Mouse (Mus musculus) urinary bladder, postnatal 25 days (tissue): ENCODE data around the gene Wfdc8.
"Not testable (repeated sequence)": the region's sequence is repeated elsewhere in the genome, so short reads cannot be mapped to it uniquely, and the experiment has no call there.

ENCODE experiments used
- DNase-seq: peaks from one replicate; pipeline ENCODE4 v3.0.0; 2022; ENCODE audit warnings: low spot score

Wfdc8 gene

DNA sequence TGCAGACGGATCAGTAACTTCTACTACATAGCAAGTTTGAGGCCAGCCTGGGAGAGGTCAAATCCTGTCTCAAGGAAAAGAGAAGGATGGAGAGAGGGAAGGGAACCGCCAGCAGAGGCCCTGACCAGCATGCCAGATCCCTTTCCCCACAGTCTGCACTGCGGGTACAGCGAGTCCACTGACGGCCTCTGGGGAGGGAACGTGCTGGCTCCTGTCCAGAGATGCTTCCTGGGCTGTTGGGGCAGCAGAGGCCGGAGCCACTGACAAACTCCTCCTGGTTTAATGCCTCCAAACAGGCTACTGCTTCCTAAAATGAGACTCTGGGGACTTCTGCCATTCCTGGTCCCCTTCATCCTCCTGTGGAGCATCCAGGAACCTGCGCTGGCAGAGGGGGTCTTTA is at the start of gene Wfdc8, which contains the start of gene Wfdc6b:
Gene Wfdc8 (minus strand): TSS at position 156 of the 400 bp plus-strand sequence.
Gene Wfdc6b (plus strand): TSS at position 52 of the 400 bp plus-strand sequence.
- DNase-seq = peak; percentile 14

DNA sequence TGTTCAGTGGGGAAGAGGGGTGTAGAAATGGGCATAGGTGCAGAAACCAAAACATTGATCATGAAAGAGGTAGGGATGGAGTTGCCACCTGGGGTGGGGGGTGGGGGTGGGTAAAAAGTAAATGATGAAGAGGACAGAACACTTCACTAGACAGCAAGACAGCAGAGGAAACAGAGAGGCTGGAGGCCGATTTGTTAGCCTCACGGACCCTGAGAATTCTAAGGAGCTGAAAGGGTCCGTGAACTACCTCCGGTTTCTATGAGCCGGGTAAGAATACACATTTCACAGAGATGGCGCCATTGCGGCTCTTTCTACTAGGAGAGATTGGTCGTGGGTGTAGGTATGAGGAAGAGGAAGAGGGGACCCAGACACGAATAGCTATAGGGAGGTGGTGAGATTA is 43.1 kb upstream of the Wfdc8 start, which contains the start of gene Wfdc9:
Gene Wfdc9 (minus strand): TSS at position 101 of the 400 bp plus-strand sequence.
- no peak for DNase-seq

DNA sequence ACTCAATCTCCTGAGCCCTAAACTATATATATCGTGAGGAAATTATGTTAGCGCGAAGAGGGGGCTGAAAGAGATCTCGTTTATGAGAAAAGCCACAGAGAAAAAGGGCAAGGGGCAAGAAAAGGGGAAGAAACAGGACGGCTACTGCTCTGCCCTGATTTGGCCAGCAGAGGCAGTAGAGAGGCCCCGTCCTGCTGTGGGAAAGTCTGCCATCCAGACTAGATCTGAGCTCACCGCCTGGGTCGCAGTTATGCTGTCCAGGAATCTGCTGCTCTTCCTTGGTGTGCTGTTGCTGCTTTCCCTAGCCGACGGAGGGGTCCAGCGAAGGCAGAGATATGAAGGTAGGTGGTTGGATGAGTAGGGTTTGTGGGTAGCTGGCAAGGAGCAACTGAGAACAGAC is 42.4 kb upstream of the Wfdc8 start, which contains the start of gene Wfdc10:
Gene Wfdc10 (plus strand): TSS at position 189 of the 400 bp plus-strand sequence.
- peak; percentile 26 for DNase-seq

DNA sequence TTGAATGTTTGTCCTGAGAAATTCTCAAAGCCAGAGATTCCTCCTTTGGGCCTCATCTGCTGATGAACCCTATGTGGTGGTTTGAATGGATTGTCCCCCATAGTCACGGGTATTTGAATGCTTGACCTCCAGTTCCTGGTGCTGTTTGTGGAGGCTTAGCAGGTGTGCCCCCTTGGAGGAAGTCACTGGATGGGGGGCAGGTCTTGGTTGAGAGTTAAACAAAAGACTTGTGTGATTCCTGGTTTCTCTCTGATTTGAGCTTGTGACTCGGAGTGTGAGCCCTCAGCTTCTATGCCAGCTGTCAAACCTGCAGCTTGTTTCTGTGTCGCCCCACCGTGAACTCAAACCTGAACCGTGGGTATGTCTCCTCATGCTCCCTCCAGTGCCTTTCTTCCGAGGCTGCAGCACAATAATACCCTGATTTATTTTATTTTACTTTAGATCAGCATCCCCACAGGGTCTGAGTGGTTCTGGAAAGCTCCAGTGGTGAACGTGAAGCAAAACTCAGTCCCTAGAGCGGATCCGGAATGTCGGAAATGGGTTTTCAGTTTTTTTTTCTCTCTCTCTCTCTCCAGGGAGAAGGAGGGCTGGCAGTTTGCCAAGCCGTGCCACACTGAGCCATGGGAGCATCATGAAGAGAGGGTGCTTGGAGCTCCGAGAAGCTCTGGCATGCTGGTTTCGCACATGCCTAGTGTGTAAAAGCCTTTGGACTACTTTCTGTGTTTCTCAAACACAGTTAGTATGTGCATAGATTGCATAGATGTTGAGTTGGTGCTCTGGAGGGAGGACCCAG is 28.7 kb upstream of the Wfdc8 start:
- no peak for DNase-seq

DNA sequence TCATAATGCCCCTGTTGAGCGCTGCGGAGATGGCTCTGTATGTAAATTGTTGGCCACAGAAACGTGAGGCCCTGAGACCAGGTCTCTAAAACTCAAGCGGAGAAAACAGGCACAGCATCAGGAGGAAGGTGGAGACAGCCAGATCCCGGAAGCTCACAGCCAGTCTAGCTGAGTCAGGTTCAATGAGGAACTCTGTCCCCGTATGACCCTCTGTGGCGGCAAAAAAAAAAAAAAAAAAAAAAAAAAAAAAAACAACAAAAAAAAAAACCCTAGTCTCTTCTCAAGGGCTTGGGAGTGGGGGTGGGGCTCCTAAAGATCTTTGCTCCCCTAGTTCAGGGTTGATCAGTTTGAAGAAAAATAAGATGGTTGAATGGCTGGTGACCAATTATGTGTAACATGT is 27.7 kb upstream of the Wfdc8 start:
- DNase-seq = no peak

DNA sequence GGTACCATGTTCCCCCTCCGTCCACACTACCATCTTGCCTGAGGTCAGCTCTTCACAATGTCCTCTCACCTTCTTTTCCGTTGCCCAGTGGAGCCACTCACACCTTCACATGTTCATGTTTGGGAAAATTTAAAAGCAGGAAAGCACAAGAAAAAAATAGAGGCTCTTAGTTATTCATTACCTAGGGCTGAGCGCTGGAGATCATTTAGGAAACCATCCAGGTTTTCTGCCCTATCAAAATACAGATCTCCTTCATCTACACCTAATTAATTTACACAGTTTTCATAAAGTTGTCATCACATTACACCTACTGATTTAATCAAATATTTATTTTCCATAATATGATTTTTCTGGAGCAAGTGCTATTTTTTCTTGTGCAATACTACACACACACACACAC is 25.3 kb upstream of the Wfdc8 start, which contains the start of gene Wfdc16:
Gene Wfdc16 (minus strand): TSS at position 101 of the 400 bp plus-strand sequence.
- DNase-seq = no peak

DNA sequence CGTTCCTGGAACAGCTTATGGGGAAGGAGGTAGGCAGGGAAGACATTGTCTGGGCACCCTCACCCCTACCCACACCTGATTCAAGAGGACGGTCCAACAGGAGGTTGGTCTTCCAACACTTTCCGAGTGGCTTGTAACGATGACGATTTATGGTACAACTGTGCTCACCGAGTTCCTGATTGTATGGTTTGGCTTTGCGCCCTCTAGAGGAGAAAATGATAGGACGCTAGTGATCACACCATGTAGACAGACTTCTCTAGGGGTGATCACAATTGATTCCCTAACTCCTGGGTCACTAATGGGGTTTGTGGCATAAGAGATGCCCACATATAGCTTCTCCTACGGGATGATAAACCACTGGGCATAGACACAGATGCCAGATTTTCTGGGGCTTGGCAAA is 21.8 kb upstream of the Wfdc8 start:
- no peak for DNase-seq

DNA sequence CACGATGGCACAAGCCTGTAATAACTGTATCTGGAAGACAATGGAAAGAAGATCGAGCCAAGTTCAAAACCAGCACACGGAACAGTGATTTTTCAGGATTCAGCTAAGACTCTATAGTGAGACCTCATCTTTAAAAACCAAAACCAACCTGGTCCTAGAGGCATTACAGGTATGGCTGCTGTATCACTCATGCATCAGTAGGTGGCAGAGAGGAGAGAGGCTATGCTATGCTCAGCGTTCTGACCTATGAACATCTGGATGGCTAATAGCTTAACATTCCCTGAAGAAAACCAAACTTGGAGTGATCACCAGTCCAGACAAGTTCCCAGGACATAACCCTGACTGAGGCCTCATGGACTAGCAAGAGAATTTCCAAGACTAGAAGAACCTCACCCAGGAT is 8.3 kb upstream of the Wfdc8 start:
- DNase-seq = no peak

DNA sequence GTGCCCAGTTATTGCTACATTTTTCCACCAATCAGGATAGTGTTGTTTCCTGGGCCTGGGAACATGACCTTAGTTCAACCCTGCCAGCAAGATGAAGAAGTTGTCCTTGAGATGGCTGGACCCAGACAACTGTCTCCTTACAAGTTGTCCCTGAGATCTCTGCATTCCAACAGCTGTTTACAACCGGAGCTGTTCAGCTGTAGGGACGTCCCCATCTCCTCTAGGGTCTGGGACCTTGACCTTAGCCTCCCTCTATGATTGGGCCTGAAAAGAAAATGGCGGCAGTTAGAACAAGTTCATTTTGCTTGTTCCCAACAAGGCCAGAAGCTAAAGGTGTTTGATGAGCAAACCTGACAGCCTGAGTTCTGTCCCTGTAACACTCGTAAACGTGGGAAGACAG is 5.6 kb upstream of the Wfdc8 start:
- DNase-seq = no peak

DNA sequence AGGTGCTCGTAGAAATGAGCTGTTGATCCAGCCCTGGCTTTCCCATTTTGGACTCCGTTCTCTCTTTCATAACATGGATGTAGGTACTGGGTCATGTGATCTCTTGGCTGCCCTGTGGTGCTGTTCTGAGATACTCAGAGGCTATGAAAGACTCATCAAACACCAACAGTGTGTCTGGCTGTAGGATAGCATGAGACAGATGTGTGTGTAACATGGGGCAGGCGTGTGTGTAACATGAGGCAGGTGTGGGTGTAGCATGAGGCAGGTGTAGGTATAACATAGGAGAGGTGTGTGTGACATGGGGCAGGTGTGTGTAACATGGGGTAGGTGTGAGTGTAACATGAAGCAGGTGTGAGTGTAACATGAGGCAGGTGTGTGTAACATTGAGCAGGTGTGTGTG is 2.0 kb upstream of the Wfdc8 start:
- no peak for DNase-seq

DNA sequence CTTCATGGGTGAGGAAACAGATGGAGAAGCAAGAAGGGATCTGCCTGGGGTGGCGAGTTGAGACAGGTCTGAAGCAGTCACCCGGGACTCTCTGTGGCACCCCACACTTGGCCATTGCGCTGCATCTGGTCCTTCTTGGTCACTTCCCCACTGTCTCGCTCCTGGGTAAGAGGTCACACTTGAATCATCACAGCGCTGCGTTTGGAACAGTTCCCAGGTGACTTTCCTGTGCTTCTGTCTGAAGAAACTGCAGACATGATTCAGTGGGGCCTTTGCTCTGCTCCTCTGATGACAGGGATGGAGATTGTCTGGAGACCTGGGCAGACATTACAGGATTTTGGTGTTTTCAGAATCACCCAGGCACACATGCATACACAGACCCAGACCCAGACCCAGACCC is 4.6 kb downstream of the Wfdc8 start:
- no peak for DNase-seq

DNA sequence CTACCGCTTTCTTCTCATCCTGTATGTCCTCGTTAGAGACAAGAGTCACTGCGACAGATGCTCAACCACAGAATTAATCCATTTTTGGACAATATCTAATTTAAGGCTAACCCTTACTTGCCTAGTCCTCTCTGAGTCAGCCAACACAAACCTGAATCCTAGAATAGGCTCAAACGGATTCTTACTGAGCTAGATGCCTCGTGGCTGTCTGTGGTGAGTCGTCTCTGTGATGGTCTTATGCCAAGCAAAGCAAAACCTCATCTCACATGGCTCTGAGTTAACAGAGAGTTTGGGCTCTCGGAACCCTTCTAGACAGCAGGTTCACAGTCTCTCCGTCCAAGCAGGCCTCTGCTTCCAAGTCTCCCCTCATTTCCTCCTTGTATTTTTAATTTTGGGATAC is 9.0 kb downstream of the Wfdc8 start:
- no peak for DNase-seq

DNA sequence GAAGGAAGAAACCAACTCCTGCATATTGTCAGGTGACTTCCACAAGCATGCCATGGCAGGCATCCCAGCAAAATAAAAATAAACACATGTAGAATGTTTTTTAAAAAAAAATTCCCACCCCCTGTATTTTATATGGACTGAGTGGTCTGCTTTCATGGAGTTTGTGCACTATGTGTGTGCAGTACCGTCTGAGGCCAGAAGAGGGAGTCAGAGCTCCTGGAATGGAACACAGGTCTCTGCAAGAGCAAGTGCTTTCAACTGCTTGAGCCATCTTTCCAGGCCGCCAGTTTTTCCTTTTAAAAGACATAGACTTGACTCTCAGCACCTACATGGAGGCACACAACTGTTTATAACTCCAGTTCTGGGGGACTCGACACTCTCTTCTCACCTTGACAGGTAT is 9.9 kb downstream of the Wfdc8 start:
- no peak for DNase-seq

DNA sequence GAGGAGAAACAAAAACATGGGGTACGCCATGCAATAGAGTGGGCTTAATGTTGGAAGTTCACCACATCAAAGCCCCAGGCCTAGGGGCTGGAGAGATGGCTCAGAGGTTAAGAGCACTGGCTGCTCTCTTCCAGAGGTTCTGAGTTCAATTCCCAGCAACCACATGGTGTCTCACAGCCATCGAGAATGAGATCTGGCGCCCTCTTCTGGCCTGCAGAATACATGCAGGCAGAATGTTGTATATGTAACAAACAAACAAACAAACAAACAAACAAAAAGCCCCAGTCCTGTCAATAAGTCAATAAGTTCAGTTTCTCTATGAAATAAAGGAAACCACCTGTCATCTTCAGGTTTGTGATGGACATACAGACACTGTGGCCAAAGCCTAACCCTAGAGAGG is 13.2 kb downstream of the Wfdc8 start:
- DNase-seq = no peak

DNA sequence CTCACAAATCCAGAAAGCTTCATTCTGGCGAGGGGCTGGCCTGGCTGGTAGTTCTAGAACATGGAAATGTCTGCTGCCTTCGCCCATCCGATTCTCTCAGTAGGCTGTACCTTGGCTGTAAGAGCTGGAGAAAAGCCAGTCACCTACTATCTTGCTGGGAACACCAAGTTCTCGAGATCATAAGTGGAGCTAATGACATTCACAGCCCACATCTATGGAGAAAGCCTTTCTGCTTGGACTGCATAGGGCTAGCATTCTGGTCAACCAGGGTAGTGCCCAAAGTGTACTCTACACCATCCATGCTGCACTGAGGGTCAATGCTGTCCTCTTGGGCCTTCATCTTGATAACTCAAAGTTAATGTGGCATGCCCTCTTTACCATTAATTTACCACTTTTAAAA is 19.9 kb downstream of the Wfdc8 start, which contains the start of gene Eppin:
Gene Eppin (minus strand): TSS at position 101 of the 400 bp plus-strand sequence.
- no peak for DNase-seq

DNA sequence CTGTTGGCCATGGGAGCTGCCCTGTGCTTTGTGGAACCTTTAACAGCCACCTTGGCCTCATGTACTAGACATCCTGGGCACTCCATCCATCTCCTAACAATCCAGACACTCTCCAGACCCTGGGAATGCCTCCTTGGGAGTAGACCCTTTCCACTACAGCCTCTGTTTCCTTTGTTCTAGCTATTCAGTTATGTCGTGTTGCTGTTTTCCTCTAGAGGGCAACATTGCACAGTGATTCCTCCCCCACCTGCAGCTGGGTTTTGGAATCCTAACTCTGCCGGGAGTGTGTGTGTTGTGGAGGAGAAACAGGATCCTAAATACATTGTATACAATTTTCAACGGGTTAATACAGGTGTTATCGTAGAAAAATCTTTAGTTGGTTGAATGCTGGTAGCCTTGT is 21.4 kb downstream of the Wfdc8 start:
- DNase-seq = no peak

DNA sequence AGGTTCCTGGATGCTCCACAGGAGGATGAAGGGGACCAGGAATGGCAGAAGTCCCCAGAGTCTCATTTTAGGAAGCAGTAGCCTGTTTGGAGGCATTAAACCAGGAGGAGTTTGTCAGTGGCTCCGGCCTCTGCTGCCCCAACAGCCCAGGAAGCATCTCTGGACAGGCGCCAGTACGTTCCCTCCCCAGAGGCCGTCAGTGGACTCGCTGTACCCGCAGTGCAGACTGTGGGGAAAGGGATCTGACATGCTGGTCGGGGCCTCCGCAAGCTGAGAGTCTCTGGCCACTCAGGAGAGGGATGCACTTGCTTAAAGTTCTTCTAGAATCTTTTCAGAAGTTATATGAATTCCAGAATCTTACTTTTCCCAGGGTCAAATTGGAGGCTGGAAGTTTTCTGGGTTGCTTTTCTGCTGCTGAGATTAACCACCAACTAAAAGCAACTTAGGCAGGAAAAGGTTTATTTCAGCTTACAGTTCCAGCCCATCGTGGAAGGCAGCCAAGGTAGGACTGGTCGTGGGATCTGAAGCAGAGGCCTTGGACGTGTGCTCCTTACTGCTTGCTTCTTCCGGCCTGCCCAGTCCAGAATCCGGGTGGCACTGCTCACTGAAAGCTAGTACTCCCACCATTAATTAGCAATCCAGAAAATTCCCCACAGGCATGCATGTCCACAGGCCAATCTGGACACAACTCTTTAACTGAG is 28.3 kb downstream of the Wfdc8 start, which contains the start of gene Wfdc6a:
Gene Wfdc6a (minus strand): TSS at position 423 of the 701 bp plus-strand sequence.
- DNase-seq = not testable (repeated sequence)

DNA sequence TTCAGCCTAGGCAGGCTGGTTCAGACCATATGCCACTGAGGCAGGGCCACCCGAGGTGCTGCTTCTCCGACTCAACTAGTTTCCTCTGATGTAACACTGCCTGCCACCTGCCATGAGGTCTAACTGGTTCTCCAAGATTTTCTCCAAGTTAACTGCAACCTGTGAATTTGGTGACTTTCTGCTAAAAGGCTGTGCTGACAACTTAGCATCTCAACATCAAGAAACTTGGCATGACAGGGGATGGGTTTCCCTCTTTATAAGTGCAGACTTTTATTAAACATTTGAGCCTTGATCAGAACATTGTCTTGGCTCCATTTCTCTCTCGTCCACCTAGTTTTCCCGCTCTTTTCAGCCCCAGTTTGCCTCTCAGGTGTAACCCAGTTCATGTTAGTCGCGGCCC is 40.1 kb downstream of the Wfdc8 start, which contains the start of gene Spint3:
Gene Spint3 (minus strand): TSS at position 101 of the 400 bp plus-strand sequence.
- not testable (repeated sequence) for DNase-seq

DNA sequence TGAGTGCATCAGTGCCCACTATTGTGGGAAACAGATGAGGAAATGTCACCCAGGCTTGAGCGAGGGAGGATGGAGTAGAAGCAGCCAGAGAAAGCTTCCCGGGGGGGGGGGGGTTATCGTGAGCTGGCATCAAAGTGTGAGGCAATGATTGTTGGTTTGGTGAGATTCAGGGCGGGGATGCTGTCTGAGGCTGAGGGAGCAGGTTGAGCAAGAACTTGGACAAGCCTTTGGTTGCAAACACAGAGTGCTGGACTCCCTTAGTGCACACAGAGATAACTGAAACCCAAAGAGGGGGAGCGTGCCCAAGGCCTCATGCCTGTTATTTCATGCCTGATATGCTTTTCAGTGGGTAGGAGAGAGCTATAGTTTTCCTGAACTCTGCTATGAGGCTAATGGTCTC is 46.0 kb downstream of the Wfdc8 start:
- no peak for DNase-seq

DNA sequence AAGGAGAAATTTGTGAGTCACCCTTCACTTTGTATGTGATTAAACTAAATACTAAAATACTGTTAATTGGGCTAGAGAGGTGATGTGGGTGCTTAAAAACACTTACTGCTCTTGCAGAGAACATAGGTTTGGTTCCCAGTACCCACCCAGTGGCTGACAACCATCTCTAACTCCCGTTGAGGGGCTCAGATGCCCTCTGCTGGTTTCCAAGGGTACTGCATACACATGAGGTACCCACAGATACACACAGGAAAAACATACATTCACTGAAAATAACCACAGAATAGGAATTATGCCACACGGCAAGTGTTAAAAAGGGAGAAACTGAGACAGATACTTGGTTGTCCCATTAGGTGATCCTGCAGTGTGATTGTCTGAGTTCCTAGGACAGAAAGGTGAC is 46.4 kb downstream of the Wfdc8 start:
- DNase-seq = no peak

DNA sequence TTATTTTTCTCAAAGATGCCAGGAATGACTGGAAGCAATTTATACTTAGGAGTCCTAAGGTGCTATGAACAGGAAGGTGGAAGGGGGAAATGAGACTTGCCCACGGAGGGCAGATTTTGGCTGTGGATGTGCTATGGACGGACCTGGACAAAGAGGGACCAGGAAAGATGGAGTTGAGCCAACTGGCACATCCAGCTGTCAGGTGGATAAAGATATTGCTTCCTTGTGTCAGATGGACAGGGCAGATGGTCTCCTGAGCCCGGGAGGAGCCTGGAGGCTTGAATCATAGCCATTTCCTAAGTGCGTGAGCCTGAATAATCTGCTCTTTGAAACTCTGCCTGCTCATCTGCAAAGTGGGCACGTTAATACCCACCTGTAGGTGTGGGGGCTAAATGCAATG is 49.1 kb downstream of the Wfdc8 start:
- no peak for DNase-seq

DNA sequence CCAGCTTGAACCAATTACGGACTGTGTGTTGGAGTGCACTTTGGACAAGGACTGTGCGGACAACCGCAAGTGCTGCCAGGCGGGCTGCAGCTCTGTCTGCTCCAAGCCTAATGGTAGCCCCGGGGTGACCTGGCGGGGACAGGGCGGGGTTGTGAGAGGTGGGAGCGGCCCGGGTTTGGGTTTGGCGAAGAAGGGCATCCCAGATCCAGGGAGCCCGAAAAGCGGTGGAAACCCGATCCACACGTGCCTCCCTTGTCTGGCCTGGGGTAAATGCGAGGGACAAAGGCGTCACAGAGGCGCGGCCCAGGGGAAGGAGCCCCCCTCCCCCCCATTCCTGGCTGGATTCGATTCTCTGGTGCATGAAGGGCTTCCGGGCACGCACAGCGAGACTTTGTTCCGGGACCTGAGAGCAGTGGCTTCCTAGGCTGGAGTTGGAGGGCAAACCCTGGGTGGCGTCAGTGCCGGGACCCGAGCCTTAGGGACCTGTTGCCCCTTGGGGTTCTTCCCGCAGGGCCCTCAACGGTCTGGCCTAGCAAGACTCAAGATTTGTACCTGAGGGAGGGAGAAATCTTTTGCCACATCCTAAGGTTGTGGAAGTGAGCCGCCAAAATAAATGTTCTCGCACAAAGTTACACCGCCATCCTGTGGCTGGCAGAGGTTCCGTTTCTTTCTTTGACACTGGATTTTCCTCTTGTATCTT is 49.9 kb downstream of the Wfdc8 start:
- DNase-seq = peak; percentile 37
